In genomic region chr11:112784903-112785381, GRCm38 (mm10) we compare ENCODE assay signal across 8 mouse cellular contexts. TPM values are rescaled to one million over a fixed set of nuclear protein-coding genes. Genes with fewer than 3 reads are reported as not detected.
A peak's percentile ranks its signal among the peaks of the same experiment; 100 is the strongest.
DNase-seq lines count a peak whose midpoint lies in the region; ATAC-seq lines count a peak whose summit lies in the region.
"Had no signal": no experiment of that assay in that cellular context is flagged by ENCODE, and none has a peak within 500 bp of the region (broad histone marks: within the 10 kb centered on the region; RNA-seq: fewer than 3 reads in every experiment).

No protein-coding gene starts in this region.

- H3K4me2 ChIP-seq in lung, embryonic 15.5 days: peak overlapping the region; percentile 94
- H3K4me2 ChIP-seq in embryonic facial prominence, embryonic 15.5 days (replicated peaks): peak overlapping the region; percentile 91
- H3K4me2 ChIP-seq in hindbrain, embryonic 15.5 days: peak overlapping the region; percentile 93

- peak overlapping the region; percentile 70 for H3K9ac ChIP-seq in lung, embryonic 15.5 days
- H3K9ac ChIP-seq in embryonic facial prominence, embryonic 15.5 days: no peak overlapping the region
- peak overlapping the region; percentile 74 for H3K9ac ChIP-seq in hindbrain, embryonic 15.5 days

- H3K36me3 ChIP-seq in lung, embryonic 15.5 days: no peaks in the 10 kb centered on the region
- H3K36me3 ChIP-seq in embryonic facial prominence, embryonic 15.5 days: no peaks in the 10 kb centered on the region
- no peaks in the 10 kb centered on the region for H3K36me3 ChIP-seq in hindbrain, embryonic 15.5 days

- no peaks in the 10 kb centered on the region for H3K9me3 ChIP-seq in lung, embryonic 15.5 days
- no peaks in the 10 kb centered on the region for H3K9me3 ChIP-seq in embryonic facial prominence, embryonic 15.5 days (replicated peaks)
- no peaks in the 10 kb centered on the region for H3K9me3 ChIP-seq in hindbrain, embryonic 15.5 days

- H3K4me3 ChIP-seq in lung, embryonic 15.5 days: peak overlapping the region; percentile 75
- H3K4me3 ChIP-seq in embryonic facial prominence, embryonic 15.5 days (replicated peaks): peak overlapping the region; percentile 64
- peak overlapping the region; percentile 74 for H3K4me3 ChIP-seq in hindbrain, embryonic 15.5 days

- WGBS in lung, embryonic 15.5 days: 4% methylated on average over 33 of the region's 34 CpGs
- 8% methylated on average over 32 of the region's 34 CpGs for WGBS in embryonic facial prominence, embryonic 15.5 days
- WGBS in hindbrain, embryonic 15.5 days: 3% methylated on average over 33 of the region's 34 CpGs

- ATAC-seq in lung, embryonic 15.5 days (ENCODE audit: borderline replicate concordance, extremely low read depth, low FRiP score, low TSS enrichment): 0 out of 2 replicates have a peak, but pooled peaks have one; percentile 2
- no peak for ATAC-seq in embryonic facial prominence, embryonic 15.5 days (ENCODE audit: insufficient number of reproducible peaks, low FRiP score, low TSS enrichment, low read depth)
- peak; percentile 40 for ATAC-seq in hindbrain, embryonic 15.5 days (ENCODE audit: low FRiP score, low read depth)

- DNase-seq in lung, postnatal 14 days: no peak
- peak; percentile 15 to 34 for DNase-seq in lung, postnatal 4 days
- DNase-seq in right cerebral cortex, postnatal 4 days: peak; percentile 57
- DNase-seq in gastrocnemius, postnatal 14 days: no peak

- H3K27me3 ChIP-seq in lung, embryonic 15.5 days: peaks cover 23% of the 10 kb centered on the region; the same call in 1 of the 2 replicates
- H3K27me3 ChIP-seq in embryonic facial prominence, embryonic 15.5 days: peaks cover 14% of the 10 kb centered on the region
- H3K27me3 ChIP-seq in hindbrain, embryonic 15.5 days: no peaks in the 10 kb centered on the region

- intact Hi-C loops in gastrocnemius, postnatal 14 days (cut with DNase I; ENCODE audit: low total_unique reads): loop anchor here (10.0 kb wide), 1 partner anchor 380 kb away; no protein-coding TSS in a partner anchor

- peak overlapping the region; percentile 95 for H3K27ac ChIP-seq in lung, embryonic 15.5 days
- H3K27ac ChIP-seq in embryonic facial prominence, embryonic 15.5 days (replicated peaks): no peak overlapping the region
- peak overlapping the region; percentile 86 for H3K27ac ChIP-seq in hindbrain, embryonic 15.5 days (replicated peaks)

- H3K4me1 ChIP-seq in lung, embryonic 15.5 days: peaks cover 47% of the 10 kb centered on the region
- peaks cover 38% of the 10 kb centered on the region for H3K4me1 ChIP-seq in embryonic facial prominence, embryonic 15.5 days
- peaks cover 55% of the 10 kb centered on the region for H3K4me1 ChIP-seq in hindbrain, embryonic 15.5 days (replicated peaks)

RNA-seq across cellular contexts. Expression of gene Sox9, which starts 2.9 kb away (rescaled TPM):
- polyA plus RNA-seq in lung, embryonic 15.5 days (2015; fragmentation: Nextera tagmentation; extraction: Ambion mirVana): 63.4 and 64.2 TPM in 2 replicates
- polyA plus RNA-seq in embryonic facial prominence, embryonic 15.5 days (2015; fragmentation: Nextera tagmentation; extraction: Ambion mirVana): 45.3 and 60.0 TPM in 2 replicates
- polyA plus RNA-seq in hindbrain, embryonic 15.5 days (2015; fragmentation: Nextera tagmentation; extraction: Ambion mirVana): 49.8 and 61.4 TPM in 2 replicates
- 1 to 10 TPM; 1.7 to 3.2 TPM for total RNA-seq in gastrocnemius, postnatal 14 days (2021)
- total RNA-seq: neutrophil, adult 5-6 weeks had no signal

Comparison
In these comparisons a context has a peak if more than half of its experiments do, and no peak if none do; other contexts are left out.
1. DNase-seq: peak in lung, postnatal 4 days (2 of 2) and right cerebral cortex, postnatal 4 days (single experiment); none in lung, postnatal 14 days (single experiment) and gastrocnemius, postnatal 14 days (single experiment).
2. Peak in every context shown above with its lines, with median percentiles within 50 percentile points of each other: H3K4me2 ChIP-seq and H3K4me3 ChIP-seq.